8 mouse cellular contexts compared by ENCODE assay signal in genomic region chr14:72158537-72159323, GRCm38 (mm10).
DNase-seq lines count a peak whose midpoint lies in the region; ATAC-seq lines count a peak whose summit lies in the region.

No protein-coding gene starts in this region.

- H3K36me3 ChIP-seq in heart, embryonic 12.5 days, result no peaks in the 10 kb centered on the region
- H3K36me3 ChIP-seq in limb, embryonic 10.5 days, result no peaks in the 10 kb centered on the region
- no peaks in the 10 kb centered on the region for H3K36me3 ChIP-seq in neural tube, embryonic 13.5 days

- no peak overlapping the region for H3K9ac ChIP-seq in heart, embryonic 12.5 days
- peak overlapping the region; percentile 36; the same call in 1 of the 2 replicates for H3K9ac ChIP-seq in neural tube, embryonic 13.5 days

- H3K4me1 ChIP-seq in heart, embryonic 12.5 days (replicated peaks), result no peaks in the 10 kb centered on the region
- H3K4me1 ChIP-seq in limb, embryonic 10.5 days, result peaks cover 12% of the 10 kb centered on the region
- peaks cover 17% of the 10 kb centered on the region for H3K4me1 ChIP-seq in neural tube, embryonic 13.5 days (replicated peaks)

- WGBS in heart, embryonic 12.5 days, result 33% methylated on average over 13 of the region's 13 CpGs
- WGBS in limb, embryonic 10.5 days, result 8% methylated on average over 13 of the region's 13 CpGs
- 2% methylated on average over 13 of the region's 13 CpGs for WGBS in neural tube, embryonic 13.5 days

- peak; percentile 65 for ATAC-seq in frontal cortex, adult (ENCODE audit: low TSS enrichment)
- no peak for ATAC-seq in heart, embryonic 12.5 days (ENCODE audit: insufficient number of reproducible peaks, low FRiP score)
- peak; percentile 86 for ATAC-seq in neural tube, embryonic 13.5 days (ENCODE audit: low read depth)

- H3K4me3 ChIP-seq in heart, embryonic 12.5 days, result no peak overlapping the region
- H3K4me3 ChIP-seq in limb, embryonic 10.5 days, result peak overlapping the region; percentile 38
- peak overlapping the region; percentile 20 for H3K4me3 ChIP-seq in neural tube, embryonic 13.5 days

- H3K9me3 ChIP-seq in heart, embryonic 12.5 days (replicated peaks), result no peaks in the 10 kb centered on the region
- H3K9me3 ChIP-seq in limb, embryonic 10.5 days (replicated peaks), result no peaks in the 10 kb centered on the region
- H3K9me3 ChIP-seq in neural tube, embryonic 13.5 days, result no peaks in the 10 kb centered on the region

- peak overlapping the region; percentile 41 for H3K4me2 ChIP-seq in heart, embryonic 12.5 days
- peak overlapping the region; percentile 49 for H3K4me2 ChIP-seq in neural tube, embryonic 13.5 days

- H3K27me3 ChIP-seq in heart, embryonic 12.5 days (replicated peaks), result no peaks in the 10 kb centered on the region; the same call in 1 of the 2 replicates
- H3K27me3 ChIP-seq in limb, embryonic 10.5 days (ENCODE audit: low read depth, poor library complexity, severe bottlenecking), result no peaks in the 10 kb centered on the region
- H3K27me3 ChIP-seq in neural tube, embryonic 13.5 days, result 0 out of 2 replicates have a peak, but pooled peaks cover 4% of the 10 kb centered on the region

- H3K27ac ChIP-seq in heart, embryonic 12.5 days (ENCODE audit: poor library complexity, severe bottlenecking), result no peak overlapping the region
- H3K27ac ChIP-seq in limb, embryonic 10.5 days, result peak overlapping the region; percentile 73
- H3K27ac ChIP-seq in neural tube, embryonic 13.5 days (replicated peaks), result peak overlapping the region; percentile 62

- no peak for DNase-seq in frontal cortex, postnatal 10 days (ENCODE audit: low spot score in 2 of 2)
- peak; percentile 41 for DNase-seq in Muller cell, postnatal 12 days (ENCODE audit: inconsistent ontology term)
- peak; percentile 65 for DNase-seq in limb, embryonic 10.5 days (ENCODE audit: low spot score)
- no peak for DNase-seq in gastrocnemius, postnatal 10 days
- no peak for DNase-seq in cerebellum, postnatal 4 days (ENCODE audit: low spot score in 2 of 2)

Comparison
In these comparisons a context has a peak if more than half of its experiments do, and no peak if none do; other contexts are left out.
1. DNase-seq: peak in Muller cell, postnatal 12 days (single experiment) and limb, embryonic 10.5 days (single experiment); none in frontal cortex, postnatal 10 days (0 of 2), gastrocnemius, postnatal 10 days (single experiment) and cerebellum, postnatal 4 days (0 of 2).